Mouse (Mus musculus): ENCODE results near the gene Cdk6. TPM values are rescaled to one million over a fixed set of nuclear protein-coding genes. Genes with fewer than 3 reads are reported as not detected.

Cdk6 gene
- polyA plus RNA-seq, 1 experiment, result 2.0 TPM

DNA sequence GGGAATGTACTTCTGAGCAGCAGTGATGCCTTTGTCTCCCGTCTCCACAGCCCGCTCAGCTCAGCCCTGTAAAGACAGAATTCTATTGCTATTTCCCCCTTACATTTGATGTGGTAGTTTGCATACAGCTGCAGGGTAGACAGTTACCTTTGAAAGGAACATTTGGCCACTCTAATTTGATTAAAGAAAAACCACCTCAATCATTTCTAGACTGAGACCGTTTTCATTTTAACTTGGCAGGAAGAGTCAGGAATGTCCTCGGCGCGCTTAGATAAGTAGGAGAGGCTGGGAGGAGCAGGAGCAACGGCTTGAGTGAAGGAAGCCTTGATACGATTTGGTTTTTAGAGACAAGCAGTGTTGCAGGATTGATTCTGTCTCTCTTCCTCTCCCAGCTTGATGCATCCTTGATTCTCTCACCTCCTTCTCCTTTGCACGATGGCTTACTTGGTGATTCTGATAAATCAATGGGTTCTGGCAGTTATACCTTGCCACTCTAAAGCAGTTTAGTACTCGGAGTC lies 15.0 kb downstream of the Cdk6 start:
- H3K27ac ChIP-seq (ENCODE audit: insufficient read depth, low read length), result no peak overlapping the region
- H3K4me3 ChIP-seq (ENCODE audit: insufficient read depth, low read length), result no peak overlapping the region
- H3K4me1 ChIP-seq (ENCODE audit: control insufficient read depth, insufficient read depth, low read length), result no peaks in the 10 kb centered on the region
- TF ChIP-seq POLR2A (IDR thresholded peaks at IDR 0.05; ENCODE audit: extremely low read depth, insufficient read depth, low read length) (no peak), CTCF (IDR thresholded peaks at IDR 0.05; ENCODE audit: extremely low read depth, insufficient read depth, low read length) (no peak)

DNA sequence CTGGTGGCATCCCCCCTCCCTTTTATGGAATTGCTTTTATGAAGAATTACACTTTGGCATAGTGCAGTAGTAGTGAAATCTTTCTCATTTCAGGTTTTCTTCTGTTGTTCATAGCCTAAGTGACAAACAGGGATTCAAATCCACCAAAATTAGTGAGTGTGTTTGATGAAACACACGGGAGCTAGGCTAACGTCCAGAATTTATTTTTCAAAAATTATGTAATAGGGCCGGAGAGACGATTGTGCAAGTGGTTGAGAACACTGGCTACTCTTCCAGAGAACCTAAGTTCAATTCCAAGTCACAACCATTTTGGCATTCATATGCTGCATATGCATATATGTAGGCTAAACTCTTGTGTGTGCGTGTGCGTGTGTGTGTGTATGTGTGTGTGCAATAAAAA lies 16.2 kb downstream of the Cdk6 start:
- H3K4me3 ChIP-seq (ENCODE audit: insufficient read depth, low read length), result no peak overlapping the region
- TF ChIP-seq POLR2A (IDR thresholded peaks at IDR 0.05; ENCODE audit: extremely low read depth, insufficient read depth, low read length), result no peak
- no peak for TF ChIP-seq CTCF (IDR thresholded peaks at IDR 0.05; ENCODE audit: extremely low read depth, insufficient read depth, low read length)
- H3K27ac ChIP-seq (ENCODE audit: insufficient read depth, low read length), result no peak overlapping the region
- no peaks in the 10 kb centered on the region for H3K4me1 ChIP-seq (ENCODE audit: control insufficient read depth, insufficient read depth, low read length)

DNA sequence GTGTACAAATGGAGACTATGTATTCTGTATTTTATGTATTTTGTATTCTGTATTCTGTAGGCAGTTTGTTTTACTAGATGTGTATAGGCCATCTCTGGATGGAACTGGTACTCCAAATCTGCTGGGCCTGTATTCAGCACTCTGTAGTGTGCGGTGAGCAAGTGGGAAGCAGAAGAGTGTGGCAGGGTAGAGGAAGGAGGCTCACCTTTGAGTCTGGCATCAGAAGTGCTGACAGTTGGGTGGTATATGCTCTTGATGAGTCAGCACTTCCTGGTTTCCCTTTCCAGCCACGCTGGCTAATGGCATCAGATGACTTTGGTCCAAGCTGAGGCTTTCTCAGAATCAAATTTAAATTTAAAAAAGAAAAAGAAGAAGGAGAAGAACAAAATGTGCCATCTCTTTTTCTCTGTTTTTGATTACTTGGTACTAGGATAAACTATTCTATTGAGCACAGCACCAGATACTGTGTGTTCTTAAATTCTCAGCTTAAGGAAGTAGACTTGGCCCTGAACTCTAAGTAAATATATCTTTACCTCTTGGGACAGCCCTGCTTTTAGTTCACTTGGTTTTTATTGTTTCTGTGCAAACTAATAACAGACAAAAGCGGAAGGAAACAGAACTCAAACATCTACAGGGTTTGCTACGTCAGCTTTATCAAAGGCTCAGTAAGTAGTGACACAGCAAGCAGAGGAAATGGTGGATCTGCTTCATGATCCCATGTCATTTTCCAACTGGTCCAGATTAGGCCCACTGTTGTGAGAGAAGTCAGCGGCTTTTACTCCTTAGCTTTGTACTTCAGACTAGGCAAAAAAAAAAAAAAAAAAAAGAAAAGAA lies 17.6 kb downstream of the Cdk6 start:
- TF ChIP-seq POLR2A (IDR thresholded peaks at IDR 0.05; ENCODE audit: extremely low read depth, insufficient read depth, low read length), result no peak
- TF ChIP-seq CTCF (IDR thresholded peaks at IDR 0.05; ENCODE audit: extremely low read depth, insufficient read depth, low read length), result no peak
- Histone ChIP-seq H3K4me1 (ENCODE audit: control insufficient read depth, insufficient read depth, low read length) (no peaks in the 10 kb centered on the region), H3K27ac (ENCODE audit: insufficient read depth, low read length) (no peak overlapping the region), H3K4me3 (ENCODE audit: insufficient read depth, low read length) (no peak overlapping the region)

DNA sequence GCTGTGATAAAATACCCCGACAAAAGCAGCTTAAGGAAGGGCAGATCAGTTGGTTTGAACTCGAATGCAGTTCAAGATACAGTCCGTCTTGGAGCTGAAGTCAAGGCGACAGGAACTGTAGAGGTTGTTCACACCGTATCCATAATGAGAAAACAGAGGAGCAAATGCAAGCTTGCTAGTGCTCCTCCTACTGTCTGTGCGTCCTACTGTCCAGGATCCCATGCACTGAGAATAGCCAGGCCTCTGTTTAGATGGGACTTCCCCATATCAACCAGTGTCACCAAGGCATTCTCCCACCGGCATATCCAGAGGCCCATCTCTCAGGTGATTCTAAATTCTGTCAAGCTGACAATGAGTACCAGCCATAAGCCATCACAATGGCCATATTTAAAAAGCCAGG lies 18.6 kb downstream of the Cdk6 start:
- no peak overlapping the region for H3K4me3 ChIP-seq (ENCODE audit: insufficient read depth, low read length)

DNA sequence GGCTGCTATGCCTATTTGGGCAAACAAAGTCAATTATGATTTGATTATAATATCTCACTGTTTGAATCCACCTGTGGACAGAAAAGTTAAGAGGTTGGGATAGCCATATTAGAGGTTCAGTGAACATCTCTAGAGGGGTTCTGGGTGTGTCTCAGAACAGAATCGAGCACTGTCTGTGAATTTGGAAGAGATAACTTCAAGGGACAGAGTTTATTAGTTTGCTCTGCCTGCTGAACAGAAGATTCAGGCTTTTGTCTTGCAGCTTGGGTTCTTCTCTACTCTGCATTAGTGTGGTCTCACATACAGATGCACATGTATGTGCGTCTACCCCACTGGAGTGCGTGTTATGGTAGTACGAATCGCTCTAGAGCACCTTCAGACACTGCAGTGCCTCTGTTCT lies 20.0 kb downstream of the Cdk6 start:
- H3K4me3 ChIP-seq (ENCODE audit: insufficient read depth, low read length), result no peak overlapping the region
- no peak overlapping the region for H3K27ac ChIP-seq (ENCODE audit: insufficient read depth, low read length)
- TF ChIP-seq CTCF (IDR thresholded peaks at IDR 0.05; ENCODE audit: extremely low read depth, insufficient read depth, low read length) (no peak), POLR2A (IDR thresholded peaks at IDR 0.05; ENCODE audit: extremely low read depth, insufficient read depth, low read length) (no peak)
- no peaks in the 10 kb centered on the region for H3K4me1 ChIP-seq (ENCODE audit: control insufficient read depth, insufficient read depth, low read length)

More for the DNA sequence above, 18.6 kb downstream of the Cdk6 start:
- H3K27ac ChIP-seq (ENCODE audit: insufficient read depth, low read length), result no peak overlapping the region
- H3K4me1 ChIP-seq (ENCODE audit: control insufficient read depth, insufficient read depth, low read length), result no peaks in the 10 kb centered on the region
- TF ChIP-seq CTCF (IDR thresholded peaks at IDR 0.05; ENCODE audit: extremely low read depth, insufficient read depth, low read length), result no peak
- no peak for TF ChIP-seq POLR2A (IDR thresholded peaks at IDR 0.05; ENCODE audit: extremely low read depth, insufficient read depth, low read length)

DNA sequence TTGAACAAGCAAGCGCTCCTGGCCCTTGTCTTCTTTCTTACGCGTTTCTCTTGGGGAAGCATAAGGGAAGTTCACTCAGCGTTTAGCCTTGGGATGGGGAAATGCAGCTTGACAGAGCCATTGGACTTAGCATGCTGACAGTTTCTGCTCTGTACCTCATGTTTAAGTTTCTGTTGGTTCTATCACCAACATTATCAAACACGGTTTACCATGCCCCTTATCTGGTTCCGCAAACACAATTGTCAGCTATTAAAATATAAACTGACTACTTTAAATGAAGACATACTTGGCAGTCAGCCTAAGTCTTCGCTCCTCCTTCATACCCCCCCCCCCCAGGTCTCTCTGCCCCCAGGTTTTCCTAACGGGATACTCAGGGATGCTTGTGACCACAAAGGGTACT lies 20.8 kb downstream of the Cdk6 start:
- no peak for TF ChIP-seq CTCF (IDR thresholded peaks at IDR 0.05; ENCODE audit: extremely low read depth, insufficient read depth, low read length)
- no peak for TF ChIP-seq POLR2A (IDR thresholded peaks at IDR 0.05; ENCODE audit: extremely low read depth, insufficient read depth, low read length)
- H3K27ac ChIP-seq (ENCODE audit: insufficient read depth, low read length), result no peak overlapping the region
- no peaks in the 10 kb centered on the region for H3K4me1 ChIP-seq (ENCODE audit: control insufficient read depth, insufficient read depth, low read length)
- no peak overlapping the region for H3K4me3 ChIP-seq (ENCODE audit: insufficient read depth, low read length)

DNA sequence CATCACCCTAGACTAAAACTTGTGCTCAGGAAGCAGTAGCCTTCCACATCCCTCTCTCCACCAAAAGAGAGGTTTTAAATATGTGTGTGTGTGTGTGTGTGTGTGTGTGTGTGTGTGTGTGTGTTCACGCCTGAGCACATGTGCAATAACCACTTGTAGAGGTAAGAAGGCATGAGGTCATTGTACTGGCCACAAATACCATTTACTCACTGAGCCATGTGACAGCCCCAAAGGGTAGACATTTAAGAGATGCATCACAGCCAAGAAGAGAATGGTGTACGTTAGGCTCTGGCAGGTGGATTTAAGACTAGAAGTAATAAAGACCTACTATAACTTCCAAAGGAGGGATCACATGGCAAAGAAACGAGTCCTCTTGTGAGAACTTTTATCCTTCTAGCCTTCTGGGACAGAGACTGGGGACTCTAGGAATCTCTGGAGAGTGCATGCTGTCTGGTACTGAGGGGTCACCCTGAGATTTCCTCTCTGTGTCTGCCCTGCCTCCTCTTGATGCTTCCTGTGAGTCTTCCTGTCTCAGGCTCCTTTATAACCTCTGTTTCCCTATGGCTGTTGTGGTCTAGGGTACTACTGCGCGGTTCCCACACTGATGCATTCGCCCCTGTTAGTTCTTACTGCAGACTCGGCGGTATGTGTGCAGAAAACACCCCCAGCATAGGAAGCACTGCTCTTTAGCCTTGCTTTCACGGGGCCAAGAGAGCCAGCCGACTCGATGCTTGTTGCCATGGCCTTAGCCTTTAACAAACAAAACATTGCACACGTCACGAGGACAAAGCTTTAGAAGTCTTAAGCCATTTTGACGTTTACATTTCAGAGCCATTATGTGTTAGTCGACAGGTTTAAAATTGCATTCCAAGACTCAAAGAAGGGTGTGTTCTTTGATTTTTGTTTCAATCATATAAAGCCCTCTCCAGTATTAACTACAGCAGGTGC lies 22.0 kb downstream of the Cdk6 start:
- H3K27ac ChIP-seq (ENCODE audit: insufficient read depth, low read length), result no peak overlapping the region
- TF ChIP-seq POLR2A (IDR thresholded peaks at IDR 0.05; ENCODE audit: extremely low read depth, insufficient read depth, low read length), result no peak
- no peak for TF ChIP-seq CTCF (IDR thresholded peaks at IDR 0.05; ENCODE audit: extremely low read depth, insufficient read depth, low read length)
- no peak overlapping the region for H3K4me3 ChIP-seq (ENCODE audit: insufficient read depth, low read length)
- H3K4me1 ChIP-seq (ENCODE audit: control insufficient read depth, insufficient read depth, low read length), result no peaks in the 10 kb centered on the region

DNA sequence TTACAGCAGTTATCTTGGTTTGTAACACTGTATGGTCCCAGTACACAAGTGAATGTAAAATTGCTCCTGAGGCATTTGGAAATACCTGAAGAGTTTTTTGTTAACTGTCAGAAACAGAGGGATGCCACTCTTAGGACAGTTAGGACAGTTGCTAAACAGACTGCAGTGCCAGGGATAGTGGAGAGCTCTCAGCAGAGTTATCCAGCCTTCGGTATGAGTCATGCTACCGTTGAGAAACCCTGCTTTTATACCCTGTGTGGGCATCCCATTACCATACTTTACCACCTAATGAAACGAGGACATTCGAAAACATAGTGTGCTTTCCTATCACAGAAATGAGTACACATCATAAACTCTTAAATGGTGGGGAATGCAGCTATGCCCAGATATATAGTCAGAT lies 25.8 kb downstream of the Cdk6 start:
- Histone ChIP-seq H3K4me3 (ENCODE audit: insufficient read depth, low read length) (no peak overlapping the region), H3K4me1 (ENCODE audit: control insufficient read depth, insufficient read depth, low read length) (no peaks in the 10 kb centered on the region), H3K27ac (ENCODE audit: insufficient read depth, low read length) (no peak overlapping the region)
- TF ChIP-seq POLR2A (IDR thresholded peaks at IDR 0.05; ENCODE audit: extremely low read depth, insufficient read depth, low read length) (no peak), CTCF (IDR thresholded peaks at IDR 0.05; ENCODE audit: extremely low read depth, insufficient read depth, low read length) (no peak)

DNA sequence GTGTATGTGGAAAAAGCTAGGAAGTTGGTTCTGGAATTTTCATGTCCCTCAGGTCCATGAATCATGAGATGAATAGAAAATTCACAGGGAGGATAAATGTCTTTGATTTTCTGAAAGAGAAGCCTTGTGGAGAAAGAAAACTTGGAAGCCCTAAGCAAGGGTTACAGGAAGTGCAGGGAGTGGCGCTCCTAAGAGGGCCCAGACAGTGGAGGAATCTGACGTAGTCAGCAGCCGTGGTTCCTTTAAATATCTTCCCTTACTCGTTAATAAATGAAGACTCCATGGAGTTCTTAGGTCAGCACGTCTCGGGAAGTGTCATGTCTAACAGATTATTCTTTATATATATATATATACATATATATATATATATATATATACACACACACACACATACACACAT lies 28.0 kb downstream of the Cdk6 start:
- H3K27ac ChIP-seq (ENCODE audit: insufficient read depth, low read length), result no peak overlapping the region
- no peak overlapping the region for H3K4me3 ChIP-seq (ENCODE audit: insufficient read depth, low read length)
- TF ChIP-seq POLR2A (IDR thresholded peaks at IDR 0.05; ENCODE audit: extremely low read depth, insufficient read depth, low read length), result no peak
- no peak for TF ChIP-seq CTCF (IDR thresholded peaks at IDR 0.05; ENCODE audit: extremely low read depth, insufficient read depth, low read length)
- no peaks in the 10 kb centered on the region for H3K4me1 ChIP-seq (ENCODE audit: control insufficient read depth, insufficient read depth, low read length)

Data from cortical plate, adult 2 months (tissue).